Mouse (Mus musculus): ENCODE data around the gene Cxcl12. TPM values are rescaled to one million over a fixed set of nuclear protein-coding genes. Genes with fewer than 3 reads are reported as not detected.
A peak's percentile ranks its signal among the peaks of the same experiment; 100 is the strongest.

Gene Cxcl12
- polyA plus RNA-seq, 1 experiment from 2014 or later, result 180 TPM

- no peak for ATAC-seq (ENCODE audit: insufficient read depth, low FRiP score)
- Histone ChIP-seq H3K4me3 (replicated peaks; ENCODE audit: low read length) (peak overlapping the region; percentile 80), H3K36me3 (ENCODE audit: control insufficient read depth, insufficient read depth, low read length) (no peaks in the 10 kb centered on the region), H3K9me3 (replicated peaks; ENCODE audit: control insufficient read depth, low read length) (no peaks in the 10 kb centered on the region), H3K9ac (ENCODE audit: low read length) (peak overlapping the region; percentile 80), H3K27ac (ENCODE audit: low read length) (no peak overlapping the region), H3K27me3 (ENCODE audit: control insufficient read depth, insufficient read depth, low read length) (peaks cover 17% of the 10 kb centered on the region), H3K4me1 (ENCODE audit: control insufficient read depth, insufficient read depth, low read length) (peaks cover 6% of the 10 kb centered on the region), H3K4me2 (ENCODE audit: low read depth, low read length) (peak overlapping the region; percentile 93)
- WGBS, result 36% methylated on average over 10 of the region's 10 CpGs
Observed at GRCm38 (mm10) chr6:117169910-117170747, 1.8 kb downstream of the Cxcl12 start.

- Histone ChIP-seq H3K4me3 (replicated peaks; ENCODE audit: low read length) (no peak overlapping the region), H3K4me2 (ENCODE audit: low read depth, low read length) (no peak overlapping the region), H3K9ac (ENCODE audit: low read length) (no peak overlapping the region), H3K27ac (ENCODE audit: low read length) (no peak overlapping the region), H3K36me3 (ENCODE audit: control insufficient read depth, insufficient read depth, low read length) (no peaks in the 10 kb centered on the region), H3K9me3 (replicated peaks; ENCODE audit: control insufficient read depth, low read length) (no peaks in the 10 kb centered on the region), H3K27me3 (ENCODE audit: control insufficient read depth, insufficient read depth, low read length) (peaks cover 17% of the 10 kb centered on the region), H3K4me1 (ENCODE audit: control insufficient read depth, insufficient read depth, low read length) (peaks cover 3% of the 10 kb centered on the region)
- no peak for ATAC-seq (ENCODE audit: insufficient read depth, low FRiP score)
- WGBS, result 71% methylated on average over 6 of the region's 6 CpGs
Observed at GRCm38 (mm10) chr6:117172358-117172757, 4.0 kb downstream of the Cxcl12 start.

GRCm38 (mm10) chr6:117173876-117174275 is 5.5 kb downstream of the Cxcl12 start:
- Histone ChIP-seq H3K4me1 (ENCODE audit: control insufficient read depth, insufficient read depth, low read length) (no peaks in the 10 kb centered on the region; the same call in 1 of the 2 replicates), H3K36me3 (ENCODE audit: control insufficient read depth, insufficient read depth, low read length) (no peaks in the 10 kb centered on the region), H3K9ac (ENCODE audit: low read length) (no peak overlapping the region), H3K27ac (ENCODE audit: low read length) (no peak overlapping the region), H3K4me3 (replicated peaks; ENCODE audit: low read length) (no peak overlapping the region), H3K9me3 (replicated peaks; ENCODE audit: control insufficient read depth, low read length) (no peaks in the 10 kb centered on the region), H3K27me3 (ENCODE audit: control insufficient read depth, insufficient read depth, low read length) (peaks cover 13% of the 10 kb centered on the region), H3K4me2 (ENCODE audit: low read depth, low read length) (no peak overlapping the region)
- peak; percentile 48; the same call in 1 of the 2 replicates for ATAC-seq (ENCODE audit: insufficient read depth, low FRiP score)
- 16% methylated on average over 11 of the region's 11 CpGs for WGBS

GRCm38 (mm10) chr6:117175113-117175793 is 6.9 kb downstream of the Cxcl12 start:
- H3K27me3 ChIP-seq (ENCODE audit: control insufficient read depth, insufficient read depth, low read length), result peaks cover 12% of the 10 kb centered on the region
- H3K4me2 ChIP-seq (ENCODE audit: low read depth, low read length), result no peak overlapping the region
- 55% methylated on average over 2 of the region's 2 CpGs for WGBS
- no peak overlapping the region for H3K27ac ChIP-seq (ENCODE audit: low read length)
- H3K4me3 ChIP-seq (replicated peaks; ENCODE audit: low read length), result no peak overlapping the region
- no peak for ATAC-seq (ENCODE audit: insufficient read depth, low FRiP score)
- H3K9me3 ChIP-seq (replicated peaks; ENCODE audit: control insufficient read depth, low read length), result no peaks in the 10 kb centered on the region
- H3K4me1 ChIP-seq (ENCODE audit: control insufficient read depth, insufficient read depth, low read length), result no peaks in the 10 kb centered on the region; the same call in 1 of the 2 replicates
- no peaks in the 10 kb centered on the region for H3K36me3 ChIP-seq (ENCODE audit: control insufficient read depth, insufficient read depth, low read length)
- no peak overlapping the region for H3K9ac ChIP-seq (ENCODE audit: low read length)

- Histone ChIP-seq H3K4me3 (replicated peaks; ENCODE audit: low read length) (no peak overlapping the region), H3K9ac (ENCODE audit: low read length) (no peak overlapping the region), H3K27me3 (ENCODE audit: control insufficient read depth, insufficient read depth, low read length) (peaks cover 9% of the 10 kb centered on the region), H3K36me3 (ENCODE audit: control insufficient read depth, insufficient read depth, low read length) (no peaks in the 10 kb centered on the region), H3K27ac (ENCODE audit: low read length) (no peak overlapping the region), H3K4me1 (ENCODE audit: control insufficient read depth, insufficient read depth, low read length) (no peaks in the 10 kb centered on the region; the same call in 1 of the 2 replicates), H3K4me2 (ENCODE audit: low read depth, low read length) (no peak overlapping the region), H3K9me3 (replicated peaks; ENCODE audit: control insufficient read depth, low read length) (no peaks in the 10 kb centered on the region)
- 41% methylated on average over 5 of the region's 5 CpGs for WGBS
- no peak for ATAC-seq (ENCODE audit: insufficient read depth, low FRiP score)
Observed at GRCm38 (mm10) chr6:117176406-117176805, 8.1 kb downstream of the Cxcl12 start.

- Histone ChIP-seq H3K36me3 (ENCODE audit: control insufficient read depth, insufficient read depth, low read length) (no peaks in the 10 kb centered on the region), H3K9ac (ENCODE audit: low read length) (no peak overlapping the region), H3K4me1 (ENCODE audit: control insufficient read depth, insufficient read depth, low read length) (no peaks in the 10 kb centered on the region), H3K9me3 (replicated peaks; ENCODE audit: control insufficient read depth, low read length) (no peaks in the 10 kb centered on the region), H3K4me2 (ENCODE audit: low read depth, low read length) (no peak overlapping the region), H3K27me3 (ENCODE audit: control insufficient read depth, insufficient read depth, low read length) (no peaks in the 10 kb centered on the region), H3K27ac (ENCODE audit: low read length) (no peak overlapping the region), H3K4me3 (replicated peaks; ENCODE audit: low read length) (no peak overlapping the region)
- ATAC-seq (ENCODE audit: insufficient read depth, low FRiP score), result no peak
- 53% methylated on average over 6 of the region's 6 CpGs for WGBS
Observed at GRCm38 (mm10) chr6:117180303-117180702, 12.0 kb downstream of the Cxcl12 start.

GRCm38 (mm10) chr6:117185381-117185780 is 17.0 kb downstream of the Cxcl12 start:
- Histone ChIP-seq H3K27ac (ENCODE audit: low read length) (no peak overlapping the region), H3K27me3 (ENCODE audit: control insufficient read depth, insufficient read depth, low read length) (no peaks in the 10 kb centered on the region), H3K4me1 (ENCODE audit: control insufficient read depth, insufficient read depth, low read length) (no peaks in the 10 kb centered on the region), H3K4me3 (replicated peaks; ENCODE audit: low read length) (no peak overlapping the region), H3K9ac (ENCODE audit: low read length) (no peak overlapping the region), H3K36me3 (ENCODE audit: control insufficient read depth, insufficient read depth, low read length) (no peaks in the 10 kb centered on the region), H3K9me3 (replicated peaks; ENCODE audit: control insufficient read depth, low read length) (no peaks in the 10 kb centered on the region), H3K4me2 (ENCODE audit: low read depth, low read length) (no peak overlapping the region)
- no peak for ATAC-seq (ENCODE audit: insufficient read depth, low FRiP score)
- WGBS, result 77% methylated on average over 4 of the region's 4 CpGs

GRCm38 (mm10) chr6:117190453-117190852 is 22.1 kb downstream of the Cxcl12 start:
- Histone ChIP-seq H3K27ac (ENCODE audit: low read length) (no peak overlapping the region), H3K4me2 (ENCODE audit: low read depth, low read length) (no peak overlapping the region), H3K9ac (ENCODE audit: low read length) (no peak overlapping the region), H3K36me3 (ENCODE audit: control insufficient read depth, insufficient read depth, low read length) (no peaks in the 10 kb centered on the region), H3K9me3 (replicated peaks; ENCODE audit: control insufficient read depth, low read length) (no peaks in the 10 kb centered on the region), H3K4me3 (replicated peaks; ENCODE audit: low read length) (no peak overlapping the region), H3K4me1 (ENCODE audit: control insufficient read depth, insufficient read depth, low read length) (no peaks in the 10 kb centered on the region), H3K27me3 (ENCODE audit: control insufficient read depth, insufficient read depth, low read length) (no peaks in the 10 kb centered on the region)
- ATAC-seq (ENCODE audit: insufficient read depth, low FRiP score), result no peak
- 82% methylated on average over 3 of the region's 3 CpGs for WGBS

- Histone ChIP-seq H3K9me3 (replicated peaks; ENCODE audit: control insufficient read depth, low read length) (no peaks in the 10 kb centered on the region), H3K9ac (ENCODE audit: low read length) (no peak overlapping the region), H3K4me3 (replicated peaks; ENCODE audit: low read length) (no peak overlapping the region), H3K27ac (ENCODE audit: low read length) (no peak overlapping the region), H3K27me3 (ENCODE audit: control insufficient read depth, insufficient read depth, low read length) (no peaks in the 10 kb centered on the region), H3K36me3 (ENCODE audit: control insufficient read depth, insufficient read depth, low read length) (no peaks in the 10 kb centered on the region), H3K4me1 (ENCODE audit: control insufficient read depth, insufficient read depth, low read length) (no peaks in the 10 kb centered on the region), H3K4me2 (ENCODE audit: low read depth, low read length) (no peak overlapping the region)
- ATAC-seq (ENCODE audit: insufficient read depth, low FRiP score), result no peak
- 83% methylated on average over 6 of the region's 6 CpGs for WGBS
Observed at GRCm38 (mm10) chr6:117191741-117192140, 23.4 kb downstream of the Cxcl12 start.
